Mouse (Mus musculus): ENCODE data around the gene Prkce.
"Not testable (repeated sequence)": the region's sequence is repeated elsewhere in the genome, so short reads cannot be mapped to it uniquely, and the experiment has no call there.

Prkce gene

GRCm38 (mm10) chr17:86447101-86447598 lies 279.6 kb downstream of the Prkce start:
- no peak for DNase-seq (ENCODE audit: low spot score)

GRCm38 (mm10) chr17:86452934-86453333 lies 285.3 kb downstream of the Prkce start:
- DNase-seq (ENCODE audit: low spot score) = no peak

GRCm38 (mm10) chr17:86453673-86454350 lies 286.2 kb downstream of the Prkce start:
- DNase-seq (ENCODE audit: low spot score) = no peak

- DNase-seq (ENCODE audit: low spot score) = peak; percentile 21
These were observed 286.7 kb downstream of the Prkce start for GRCm38 (mm10) chr17:86454351-86454706.

GRCm38 (mm10) chr17:86456512-86456911 lies 288.9 kb downstream of the Prkce start:
- DNase-seq (ENCODE audit: low spot score) = peak; percentile 15

GRCm38 (mm10) chr17:86458302-86458980 lies 290.9 kb downstream of the Prkce start:
- peak; percentile 13 for DNase-seq (ENCODE audit: low spot score)

- no peak for DNase-seq (ENCODE audit: low spot score)
These were observed 293.3 kb downstream of the Prkce start for GRCm38 (mm10) chr17:86460645-86461430.

- DNase-seq (ENCODE audit: low spot score) = no peak
These were observed 295.8 kb downstream of the Prkce start for GRCm38 (mm10) chr17:86463369-86463768.

- no peak for DNase-seq (ENCODE audit: low spot score)
These were observed 296.6 kb downstream of the Prkce start for GRCm38 (mm10) chr17:86464197-86464596.

- DNase-seq (ENCODE audit: low spot score) = peak; percentile 8
These were observed 297.2 kb downstream of the Prkce start for GRCm38 (mm10) chr17:86464689-86465363.

- no peak for DNase-seq (ENCODE audit: low spot score)
These were observed 298.3 kb downstream of the Prkce start for GRCm38 (mm10) chr17:86465865-86466264.

- DNase-seq (ENCODE audit: low spot score) = no peak
These were observed 298.8 kb downstream of the Prkce start for GRCm38 (mm10) chr17:86466412-86466811.

GRCm38 (mm10) chr17:86466871-86467270 lies 299.3 kb downstream of the Prkce start:
- DNase-seq (ENCODE audit: low spot score) = no peak

GRCm38 (mm10) chr17:86467291-86467898 lies 299.8 kb downstream of the Prkce start:
- DNase-seq (ENCODE audit: low spot score) = no peak

GRCm38 (mm10) chr17:86467967-86468366 lies 300.4 kb downstream of the Prkce start:
- DNase-seq (ENCODE audit: low spot score) = no peak

- DNase-seq (ENCODE audit: low spot score) = no peak
These were observed 302.6 kb downstream of the Prkce start for GRCm38 (mm10) chr17:86470160-86470559.

GRCm38 (mm10) chr17:86471684-86472083 lies 304.1 kb downstream of the Prkce start:
- DNase-seq (ENCODE audit: low spot score) = no peak

GRCm38 (mm10) chr17:86476674-86477073 lies 309.1 kb downstream of the Prkce start:
- DNase-seq (ENCODE audit: low spot score) = no peak

- not testable (repeated sequence) for DNase-seq (ENCODE audit: low spot score)
These were observed 309.8 kb downstream of the Prkce start for GRCm38 (mm10) chr17:86477401-86477800.

- no peak for DNase-seq (ENCODE audit: low spot score)
These were observed 311.8 kb downstream of the Prkce start for GRCm38 (mm10) chr17:86479406-86479805.

GRCm38 (mm10) chr17:86482675-86483074 lies 315.1 kb downstream of the Prkce start:
- no peak for DNase-seq (ENCODE audit: low spot score)

Data from MN1 (cell line).